Mouse (Mus musculus) ES-Bruce4 (cell line): ENCODE data around the gene Gm26657. TPM values are rescaled to one million over a fixed set of nuclear protein-coding genes. Genes with fewer than 3 reads are reported as not detected.

Source experiments
- H3K27ac ChIP-seq: 2 replicates; pipeline ENCODE4 v1.5.1; 2012; ENCODE audit warnings: low read length, inconsistent platforms; ENCODE audit not compliant: insufficient read depth
- H3K27me3 ChIP-seq: 2 replicates; pipeline ENCODE4 v1.6.1; 2012; ENCODE audit warnings: mild to moderate bottlenecking, low read length, inconsistent platforms; ENCODE audit not compliant: control insufficient read depth, poor library complexity, insufficient read depth, severe bottlenecking
- H3K36me3 ChIP-seq: 2 replicates; pipeline ENCODE4 v1.6.1; 2012; ENCODE audit warnings: inconsistent platforms, mild to moderate bottlenecking, low read length, moderate library complexity; ENCODE audit not compliant: control insufficient read depth, poor library complexity, insufficient read depth, severe bottlenecking
- H3K4me1 ChIP-seq: one replicate; pipeline ENCODE4 v1.8.1; 2011; ENCODE audit warnings: low read length; ENCODE audit not compliant: control insufficient read depth, insufficient read depth
- H3K4me3 ChIP-seq: 2 replicates; pipeline ENCODE4 v1.5.1; 2011; ENCODE audit warnings: low read depth, mild to moderate bottlenecking, low read length
- H3K9ac ChIP-seq: 2 replicates; pipeline ENCODE4 v1.6.1; 2012; ENCODE audit warnings: low read depth, mild to moderate bottlenecking, inconsistent platforms; ENCODE audit not compliant: poor library complexity, severe bottlenecking
- H3K9me3 ChIP-seq: replicated peaks from 2 replicates; pipeline ENCODE4 v1.6.1; 2012; ENCODE audit warnings: mild to moderate bottlenecking, low read length, inconsistent platforms; ENCODE audit not compliant: control insufficient read depth, poor library complexity, insufficient read depth, severe bottlenecking
- CTCF ChIP-seq: IDR thresholded peaks from one replicate; pipeline ENCODE4 v1.8.1; 2011; ENCODE audit warnings: low read depth, low read length
- EP300 ChIP-seq: IDR thresholded peaks from 2 replicates; pipeline ENCODE4 v1.6.1; 2011; ENCODE audit warnings: low read depth, low read length; ENCODE audit not compliant: insufficient read depth
- POLR2A ChIP-seq: IDR thresholded peaks from one replicate; pipeline ENCODE4 v1.8.1; 2011; ENCODE audit warnings: low read length; ENCODE audit not compliant: insufficient read depth
- polyA plus RNA-seq: library from polyadenylated mRNA; stranded (reverse); fragments of >200 nt; gene quantifications from 2 replicates; pipeline ENCODE4 v1.2.4, GENCODE M21; 2011; ENCODE audit warnings: low read depth; ENCODE audit not compliant: missing spikeins, insufficient read depth, insufficient read length

Gene Gm26657
- polyA plus RNA-seq, 1 experiment: not detected

GRCm38 (mm10) chr4:56746345-56746744 is 6.5 kb downstream of the Gm26657 start:
- peaks cover 7% of the 10 kb centered on the region; the same call in 1 of the 2 replicates for H3K9me3 ChIP-seq
- TF ChIP-seq CTCF: no peak
- TF ChIP-seq EP300: no peak
- no peak for TF ChIP-seq POLR2A
- peaks cover 18% of the 10 kb centered on the region for H3K36me3 ChIP-seq

GRCm38 (mm10) chr4:56747456-56747855 is 7.6 kb downstream of the Gm26657 start:
- Histone ChIP-seq H3K9me3 (peaks cover 7% of the 10 kb centered on the region; the same call in 1 of the 2 replicates), H3K9ac (no peak overlapping the region), H3K27me3 (no peaks in the 10 kb centered on the region), H3K4me1 (no peaks in the 10 kb centered on the region), H3K27ac (no peak overlapping the region), H3K36me3 (peaks cover 19% of the 10 kb centered on the region), H3K4me3 (no peak overlapping the region)
- TF ChIP-seq EP300 (no peak), POLR2A (no peak), CTCF (no peak)

More at GRCm38 (mm10) chr4:56746345-56746744, 6.5 kb downstream of the Gm26657 start:
- Histone ChIP-seq H3K27me3 (no peaks in the 10 kb centered on the region), H3K27ac (no peak overlapping the region), H3K4me3 (no peak overlapping the region), H3K9ac (no peak overlapping the region), H3K4me1 (no peaks in the 10 kb centered on the region)

- Histone ChIP-seq H3K27me3 (no peaks in the 10 kb centered on the region), H3K4me3 (no peak overlapping the region), H3K9ac (no peak overlapping the region), H3K4me1 (no peaks in the 10 kb centered on the region), H3K27ac (no peak overlapping the region), H3K9me3 (no peaks in the 10 kb centered on the region), H3K36me3 (peaks cover 69% of the 10 kb centered on the region)
- TF ChIP-seq CTCF: no peak
- no peak for TF ChIP-seq POLR2A
- TF ChIP-seq EP300: no peak
Observed at GRCm38 (mm10) chr4:56756021-56756420, 16.2 kb downstream of the Gm26657 start.

GRCm38 (mm10) chr4:56756966-56757600 is 17.2 kb downstream of the Gm26657 start:
- no peak for TF ChIP-seq CTCF
- TF ChIP-seq EP300: no peak
- no peak for TF ChIP-seq POLR2A
- Histone ChIP-seq H3K36me3 (peaks cover 67% of the 10 kb centered on the region), H3K9me3 (no peaks in the 10 kb centered on the region), H3K4me1 (no peaks in the 10 kb centered on the region), H3K4me3 (no peak overlapping the region), H3K27ac (no peak overlapping the region), H3K27me3 (no peaks in the 10 kb centered on the region), H3K9ac (no peak overlapping the region)

GRCm38 (mm10) chr4:56757693-56758092 is 17.8 kb downstream of the Gm26657 start:
- no peak overlapping the region for H3K4me3 ChIP-seq
- H3K9ac ChIP-seq: no peak overlapping the region
- TF ChIP-seq POLR2A (no peak), EP300 (no peak), CTCF (no peak)
- H3K9me3 ChIP-seq: no peaks in the 10 kb centered on the region
- H3K27me3 ChIP-seq: no peaks in the 10 kb centered on the region
- peaks cover 73% of the 10 kb centered on the region for H3K36me3 ChIP-seq
- H3K4me1 ChIP-seq: no peaks in the 10 kb centered on the region
- no peak overlapping the region for H3K27ac ChIP-seq

- Histone ChIP-seq H3K27me3 (no peaks in the 10 kb centered on the region), H3K4me1 (no peaks in the 10 kb centered on the region), H3K36me3 (peaks cover 62% of the 10 kb centered on the region), H3K4me3 (no peak overlapping the region), H3K9ac (no peak overlapping the region), H3K9me3 (no peaks in the 10 kb centered on the region), H3K27ac (no peak overlapping the region)
- TF ChIP-seq CTCF: no peak
- no peak for TF ChIP-seq POLR2A
- no peak for TF ChIP-seq EP300
Observed at GRCm38 (mm10) chr4:56767861-56768284, 28.0 kb downstream of the Gm26657 start.
